Mouse (Mus musculus) adrenal gland, postnatal 10 days (tissue): ENCODE results near the gene Dcpp3. TPM values are rescaled to one million over a fixed set of nuclear protein-coding genes. Genes with fewer than 3 reads are reported as not detected.
"Not testable (repeated sequence)": the region's sequence is repeated elsewhere in the genome, so short reads cannot be mapped to it uniquely, and the experiment has no call there.

Source experiments
- DNase-seq: peaks from one replicate; pipeline ENCODE4 v3.0.0; 2021; ENCODE audit warnings: mixed read lengths
- long read RNA-seq, 2 experiments: library from polyadenylated mRNA; stranded (forward); transcript quantifications; one replicate each; pipeline ENCODE4 v2.0.0; 2021
- total RNA-seq, 2 experiments: library from RNA; stranded (reverse); gene quantifications; 2 replicates each; pipeline ENCODE4 v1.2.3; 2021

Dcpp3 gene
- not detected for total RNA-seq
- long read RNA-seq, experiment 1, result 0 reads
- long read RNA-seq, experiment 2, result 0 reads

DNA sequence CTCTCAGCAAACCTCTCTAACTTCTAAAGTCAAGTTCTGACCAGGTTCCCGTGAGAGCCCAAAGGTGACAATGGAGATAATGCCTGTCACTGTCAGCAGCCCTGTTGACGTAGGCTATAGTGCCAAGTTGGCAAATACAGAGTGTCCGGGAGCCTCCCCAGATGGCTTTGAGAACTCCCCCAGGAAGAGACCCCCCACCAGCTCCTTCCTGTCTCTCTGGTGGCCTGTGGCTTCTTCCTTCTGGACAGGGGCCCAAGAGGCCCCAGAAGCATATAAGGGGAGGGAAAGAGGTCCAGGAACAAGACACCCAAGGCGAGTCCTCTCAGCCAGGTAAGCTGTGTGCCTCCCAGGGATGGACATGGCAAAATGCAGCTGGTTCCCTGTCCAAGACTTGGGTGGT lies at the start of gene Dcpp3:
Dcpp3 (plus strand) TSS at position 301 of the 400 bp plus-strand sequence.
- DNase-seq, result not testable (repeated sequence)

DNA sequence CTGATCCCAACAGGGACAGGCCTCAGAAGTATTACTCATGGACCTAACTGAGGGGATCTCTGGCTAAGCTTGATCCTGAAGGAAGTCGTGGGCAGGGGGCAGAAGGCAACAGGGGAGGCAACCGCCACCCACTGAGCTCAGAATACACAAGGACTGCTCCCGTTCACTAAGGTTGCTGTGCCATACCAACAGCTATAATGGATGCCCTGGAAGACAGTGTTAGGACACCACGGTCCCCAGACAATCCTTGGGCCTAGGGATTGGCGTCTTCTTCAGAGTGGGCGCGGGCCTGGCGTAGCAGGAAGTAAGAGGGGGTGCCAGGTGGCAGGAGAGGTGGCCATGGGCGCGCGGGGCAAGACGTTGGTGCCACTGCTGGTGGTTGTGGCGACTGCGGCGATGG lies 49.5 kb upstream of the Dcpp3 start, which contains the start of gene Prss21:
Prss21 (plus strand) TSS at position 301 of the 400 bp plus-strand sequence.
- no peak for DNase-seq

DNA sequence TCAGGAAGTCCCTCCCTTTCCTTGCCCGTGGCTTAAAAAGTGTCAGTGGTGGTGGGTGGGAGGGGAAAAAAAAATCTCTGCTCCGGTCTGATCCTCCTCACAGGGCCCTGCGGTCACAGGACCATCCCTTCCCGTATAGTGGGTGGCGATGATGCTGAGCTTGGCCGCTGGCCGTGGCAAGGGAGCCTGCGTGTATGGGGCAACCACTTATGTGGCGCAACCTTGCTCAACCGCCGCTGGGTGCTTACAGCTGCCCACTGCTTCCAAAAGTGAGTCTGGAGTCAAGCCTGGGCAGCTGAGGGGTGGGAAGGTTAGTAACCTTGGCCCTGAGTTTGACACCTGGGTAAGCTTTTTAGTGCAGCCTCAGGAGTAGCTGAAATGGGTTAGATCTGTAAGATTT lies 48.7 kb upstream of the Dcpp3 start:
- peak; percentile 57 for DNase-seq

DNA sequence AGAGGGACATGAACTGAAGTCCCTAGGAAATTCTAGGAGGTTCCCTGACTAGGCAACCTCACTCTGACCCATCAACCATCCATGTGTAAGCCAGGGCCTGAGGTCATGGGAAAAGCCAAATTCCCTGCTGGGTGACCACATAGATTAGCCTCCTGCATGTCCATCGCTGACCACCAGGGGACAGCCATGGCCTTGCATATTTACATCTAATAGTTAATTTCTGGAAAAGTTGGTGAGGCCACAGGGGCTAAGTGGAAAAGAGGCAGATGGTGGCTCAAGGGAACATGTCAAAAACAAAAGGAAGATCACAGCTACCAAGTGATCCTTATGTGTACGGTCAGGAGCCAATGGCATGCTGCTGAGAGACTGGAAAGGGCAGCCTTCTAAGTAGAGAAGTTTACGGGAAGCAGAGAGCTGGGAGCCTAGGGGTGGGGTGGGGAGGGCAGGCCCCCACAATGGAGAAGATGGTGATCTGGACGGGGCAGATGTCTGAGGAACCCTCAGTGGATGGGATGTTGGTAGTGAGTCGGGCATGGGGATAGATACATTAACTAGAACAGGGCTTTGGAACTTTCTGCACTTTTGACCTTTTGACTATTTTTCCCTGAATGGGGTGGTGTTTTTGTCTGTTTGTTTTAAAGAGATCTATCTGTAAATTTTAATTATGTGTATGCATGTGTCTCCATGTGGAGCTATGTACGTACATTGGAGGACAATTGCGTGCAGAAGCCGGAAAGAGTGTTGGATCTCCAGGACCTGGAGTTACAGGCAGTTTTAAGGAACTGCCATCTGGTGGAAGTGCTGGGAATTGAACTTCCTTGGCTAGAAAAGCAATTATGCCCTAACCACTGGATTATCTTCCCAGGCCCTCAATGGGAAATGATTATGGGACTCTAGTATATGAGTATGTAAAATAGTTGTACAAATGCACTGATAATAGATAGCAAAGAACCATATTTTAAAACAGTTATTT lies 43.1 kb upstream of the Dcpp3 start:
- peak; percentile 67 for DNase-seq

DNA sequence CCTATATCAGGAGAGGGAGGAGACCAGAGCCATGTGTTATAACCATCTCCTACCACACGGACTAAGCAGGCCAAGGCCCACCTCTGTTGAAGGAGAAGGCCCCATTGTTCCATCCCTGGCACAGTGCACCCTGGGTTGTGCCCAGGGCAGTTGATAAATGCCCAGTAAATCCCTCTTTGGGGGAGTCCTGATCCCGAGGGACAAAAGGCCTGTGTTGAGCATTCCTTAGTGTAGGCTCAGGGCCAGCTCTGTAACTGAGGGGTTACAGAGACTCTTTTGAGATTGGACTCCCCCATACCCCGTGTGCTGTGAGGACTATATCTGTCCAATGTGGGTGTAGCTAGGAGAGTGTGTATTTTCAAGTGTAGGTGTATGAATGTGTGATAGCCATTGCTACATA lies 40.5 kb upstream of the Dcpp3 start:
- no peak for DNase-seq

DNA sequence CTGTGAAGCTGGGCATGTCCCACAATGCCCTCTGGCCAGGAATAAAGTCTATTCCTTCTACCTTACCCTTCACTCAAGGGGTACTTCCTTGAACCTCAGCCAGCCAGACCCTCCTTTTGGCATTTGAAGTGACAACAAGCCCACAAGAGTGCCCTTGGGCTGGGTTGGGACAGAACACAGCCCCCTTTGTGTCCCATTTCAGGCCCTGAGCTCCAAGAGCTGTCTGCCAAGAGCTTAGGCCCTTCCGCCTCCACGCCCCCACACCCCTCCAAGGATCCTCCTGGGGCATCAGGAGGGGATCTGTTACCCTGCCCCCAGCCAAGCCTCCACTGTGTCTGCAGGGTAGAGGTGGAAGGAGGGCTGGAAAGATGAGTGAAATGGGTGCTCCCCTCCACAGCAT lies 40.1 kb upstream of the Dcpp3 start:
- DNase-seq, result no peak

DNA sequence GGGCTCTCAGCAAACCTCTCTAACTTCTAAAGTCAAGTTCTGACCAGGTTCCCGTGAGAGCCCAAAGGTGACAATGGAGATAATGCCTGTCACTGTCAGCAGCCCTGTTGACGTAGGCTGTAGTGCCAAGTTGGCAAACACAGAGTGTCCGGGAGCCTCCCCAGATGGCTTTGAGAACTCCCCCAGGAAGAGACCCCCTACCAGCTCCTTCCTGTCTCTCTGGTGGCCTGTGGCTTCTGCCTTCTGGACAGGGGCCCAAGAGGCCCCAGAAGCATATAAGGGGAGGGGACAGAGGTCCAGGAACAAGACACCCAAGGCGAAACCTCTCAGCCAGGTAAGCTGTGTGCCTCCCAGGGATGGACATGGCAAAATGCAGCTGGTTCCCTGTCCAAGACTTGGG lies 36.7 kb upstream of the Dcpp3 start, which contains the start of the genes Dcpp1 and Dcpp2:
Dcpp1 (plus strand) TSS at position 301 of the 400 bp plus-strand sequence.
Dcpp2 (plus strand) TSS at position 305 of the 400 bp plus-strand sequence.
- DNase-seq, result not testable (repeated sequence)

DNA sequence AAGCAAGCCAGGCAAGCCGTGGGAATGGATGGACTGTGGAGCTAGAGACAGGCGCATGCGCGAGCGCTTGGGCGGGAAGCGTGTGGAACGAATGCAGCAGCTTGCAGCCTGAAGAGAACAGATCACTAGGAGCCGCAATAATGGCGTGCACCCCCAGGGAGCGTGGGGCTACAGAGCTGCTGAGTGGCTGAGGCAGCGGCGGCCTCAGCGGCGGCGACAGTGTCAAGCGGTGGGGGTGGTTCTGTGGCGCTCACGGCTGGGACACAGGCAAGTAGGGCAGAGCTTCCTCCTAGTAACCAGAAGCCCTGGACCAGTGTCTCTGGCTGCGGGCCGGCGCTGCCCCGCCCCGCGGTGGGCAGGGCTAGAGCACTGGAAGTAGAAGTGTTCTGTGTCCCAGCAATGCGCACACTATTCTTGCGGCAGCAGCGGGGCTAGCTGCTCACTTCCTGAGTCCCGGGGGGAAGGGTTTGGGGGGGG lies 7.3 kb downstream of the Dcpp3 start:
- DNase-seq, result peak; percentile 94

DNA sequence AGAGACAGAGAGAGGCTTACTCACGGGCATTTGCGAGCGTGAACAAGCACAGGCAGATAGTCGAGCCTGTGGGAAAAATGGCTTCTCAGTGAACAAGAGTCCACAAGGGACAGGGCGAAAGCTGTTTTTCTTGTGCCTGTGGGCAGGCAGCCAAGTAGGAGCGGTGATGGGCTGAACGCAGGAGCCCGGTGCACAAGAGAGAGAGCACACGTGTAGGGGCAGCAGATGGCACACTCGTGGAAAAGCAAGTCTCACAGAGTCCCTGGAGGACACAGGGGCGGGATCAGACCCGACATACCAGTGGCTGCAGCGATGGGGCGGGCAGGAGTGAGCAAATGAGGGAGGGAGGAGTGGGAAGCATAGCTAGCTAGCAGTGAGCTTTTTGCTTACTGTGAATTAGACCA lies 7.8 kb downstream of the Dcpp3 start:
- peak; percentile 70 for DNase-seq

DNA sequence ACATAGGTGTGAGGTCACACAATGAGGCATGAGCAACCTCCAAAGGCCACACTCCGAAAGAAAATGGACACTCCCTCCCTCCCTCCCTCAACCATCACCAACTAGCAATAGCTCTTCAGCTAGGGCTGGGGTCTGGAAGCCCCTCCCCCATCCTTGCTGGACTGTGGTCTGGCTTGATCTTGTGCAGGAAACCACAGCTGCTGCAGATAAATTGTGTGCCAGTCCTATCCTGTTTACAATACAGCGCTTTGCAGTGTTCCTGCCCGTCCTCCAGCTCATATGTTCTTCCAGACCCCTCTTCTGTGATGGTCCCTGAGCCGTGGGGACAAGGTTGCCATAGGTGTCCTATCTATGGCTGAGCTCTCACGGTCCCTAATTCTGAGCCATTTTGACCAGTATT lies 13.9 kb downstream of the Dcpp3 start:
- no peak for DNase-seq

DNA sequence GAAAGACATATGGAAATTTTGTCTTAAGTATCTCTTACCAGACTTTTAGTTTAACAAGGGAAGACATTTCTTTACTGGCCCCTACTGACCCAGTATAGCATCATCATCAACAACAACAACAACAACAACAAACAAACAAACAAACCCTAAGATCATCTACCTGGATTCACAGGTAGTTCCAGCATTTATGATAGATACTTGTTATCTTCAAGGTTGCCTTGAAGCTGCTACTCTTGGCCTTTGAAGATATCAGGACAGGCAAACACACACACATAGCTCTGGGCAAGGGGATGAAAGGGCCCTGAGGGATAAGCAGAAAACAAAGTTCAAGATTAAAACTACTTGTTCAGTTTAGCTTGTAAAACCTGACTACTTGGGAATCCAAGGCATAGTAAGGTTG lies 24.1 kb downstream of the Dcpp3 start, which contains the start of gene Sbp:
Sbp (plus strand) TSS at position 301 of the 400 bp plus-strand sequence.
- no peak for DNase-seq

DNA sequence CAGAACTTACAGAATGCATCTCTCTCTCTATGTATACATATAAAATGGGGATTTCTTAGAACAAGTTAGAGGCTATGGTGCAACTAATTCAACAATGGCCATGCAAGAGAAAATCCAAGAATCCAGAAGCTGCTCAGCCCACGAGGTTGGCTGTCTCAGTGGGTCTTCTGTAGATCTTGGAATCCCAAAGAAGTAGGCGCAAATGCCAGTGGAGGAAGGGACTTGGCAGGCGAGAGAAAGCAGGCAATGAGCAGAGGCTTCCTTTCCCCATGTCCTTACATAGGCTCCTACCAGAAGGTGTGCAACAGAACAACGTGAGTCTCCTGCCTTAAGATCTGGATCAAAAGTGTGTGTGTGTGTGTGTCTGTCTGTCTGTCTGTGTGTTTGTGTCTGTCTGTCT lies 30.2 kb downstream of the Dcpp3 start:
- not testable (repeated sequence) for DNase-seq

DNA sequence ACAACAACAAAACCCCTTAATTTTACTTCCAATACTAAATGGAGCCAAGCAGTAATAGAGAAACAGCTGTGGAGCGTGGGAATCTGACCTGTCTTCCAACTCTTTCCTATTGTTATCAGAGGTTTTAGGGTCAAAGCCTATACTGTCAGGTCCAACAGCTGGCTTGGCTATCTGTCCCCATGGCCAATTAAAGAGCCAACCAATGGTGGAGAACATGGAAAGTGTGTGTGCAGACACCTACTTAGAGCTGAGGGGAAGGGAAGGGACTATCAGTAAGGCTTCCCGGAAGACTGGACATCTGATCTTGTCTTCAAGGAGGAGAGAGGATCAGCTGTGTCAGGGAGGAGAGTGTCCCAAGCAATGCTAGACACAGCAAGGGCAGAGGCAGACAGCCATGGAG lies 31.8 kb downstream of the Dcpp3 start:
- no peak for DNase-seq

DNA sequence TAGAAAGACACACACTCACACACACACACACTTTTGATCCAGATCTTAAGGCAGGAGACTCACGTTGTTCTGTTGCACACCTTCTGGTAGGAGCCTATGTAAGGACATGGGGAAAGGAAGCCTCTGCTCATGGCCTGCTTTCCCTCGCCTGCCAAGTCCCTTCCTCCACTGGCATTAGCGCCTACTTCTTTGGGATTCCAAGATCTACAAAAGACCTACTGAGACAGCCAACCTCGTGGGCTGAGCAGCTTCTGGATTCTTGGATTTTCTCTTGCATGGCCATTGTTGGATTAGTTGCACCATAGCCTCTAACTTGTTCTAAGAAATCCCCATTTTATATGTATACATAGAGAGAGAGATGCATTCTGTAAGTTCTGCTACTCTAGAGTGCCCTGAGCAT lies 33.6 kb downstream of the Dcpp3 start:
- not testable (repeated sequence) for DNase-seq

DNA sequence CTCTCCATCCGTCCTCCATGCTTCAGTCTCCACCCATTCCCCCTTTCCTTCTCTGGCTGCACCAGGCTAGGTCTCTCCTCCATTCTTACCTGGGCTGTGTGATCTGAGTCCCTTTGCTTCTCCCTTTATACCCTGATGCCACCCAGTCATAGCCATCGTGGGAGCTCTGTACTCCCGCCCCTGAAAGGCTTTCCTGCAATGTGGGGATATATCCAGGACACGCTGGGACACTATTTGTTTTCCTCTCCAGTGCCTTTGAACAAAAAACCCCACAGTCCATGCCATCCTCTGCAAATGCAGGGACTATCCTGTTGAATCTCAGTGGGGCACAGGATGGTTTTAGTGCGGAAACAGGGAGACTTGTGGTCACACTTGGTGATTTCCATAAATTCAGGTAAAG lies 37.9 kb downstream of the Dcpp3 start, which contains the start of gene Sbpl:
Sbpl (minus strand) TSS at position 101 of the 400 bp plus-strand sequence.
- no peak for DNase-seq

DNA sequence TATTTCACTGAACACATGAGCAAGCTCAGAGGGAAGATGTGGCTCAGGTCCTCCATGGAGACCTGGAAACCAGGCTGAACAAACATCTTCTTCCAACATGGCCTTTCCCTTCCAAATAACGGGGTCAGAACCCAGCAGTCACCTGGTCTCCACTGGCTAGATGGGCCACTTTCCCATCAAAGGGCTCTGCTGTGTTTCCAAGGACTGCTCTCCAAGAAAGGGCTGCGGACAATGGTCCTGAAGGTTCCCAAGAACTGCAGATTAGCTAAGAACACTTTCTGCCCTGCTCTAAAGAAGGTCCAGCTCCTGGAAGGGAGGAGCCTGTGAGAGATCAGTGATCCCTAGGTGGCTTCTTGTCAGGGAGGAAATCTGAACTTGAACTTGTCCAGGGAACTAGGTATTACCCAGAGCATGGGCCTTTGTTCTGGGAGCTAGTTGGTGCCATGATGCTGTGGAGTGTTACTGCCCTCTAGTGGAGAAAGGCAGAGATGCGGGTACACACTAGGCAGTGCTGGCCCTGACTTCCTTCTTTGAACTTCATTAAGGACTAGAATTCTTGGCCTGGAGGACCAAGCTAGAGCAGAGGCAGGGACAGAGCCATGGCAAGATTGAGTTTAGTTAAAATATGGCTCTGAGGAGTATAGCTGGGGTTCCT lies 43.0 kb downstream of the Dcpp3 start:
- peak; percentile 84 for DNase-seq

DNA sequence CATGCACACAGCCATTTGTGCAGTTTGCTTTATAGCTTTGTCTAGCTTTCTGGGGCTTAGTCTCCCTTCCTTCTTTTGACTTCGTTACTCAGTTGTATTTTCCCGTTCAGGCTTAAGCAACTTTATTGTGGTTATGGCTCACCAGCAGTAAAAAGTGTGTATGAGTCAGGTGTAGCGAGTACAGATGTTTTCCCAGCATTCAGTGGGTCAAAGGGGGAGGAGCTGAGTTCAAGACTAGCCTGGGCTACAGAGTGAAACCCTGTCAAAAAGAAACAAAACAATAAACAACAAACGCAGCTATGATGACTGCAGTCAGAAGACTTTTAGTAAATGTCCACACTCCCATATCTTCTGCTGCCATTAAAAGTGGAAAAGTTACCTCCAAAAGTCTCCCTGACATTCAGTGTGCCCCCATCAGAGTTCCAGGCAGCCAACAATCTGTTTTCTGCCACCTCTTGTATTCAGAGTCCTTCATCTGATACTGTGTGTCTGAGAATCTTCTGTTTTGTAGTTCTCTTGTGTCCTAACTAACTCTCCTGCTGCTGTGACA lies 44.4 kb downstream of the Dcpp3 start:
- no peak for DNase-seq

DNA sequence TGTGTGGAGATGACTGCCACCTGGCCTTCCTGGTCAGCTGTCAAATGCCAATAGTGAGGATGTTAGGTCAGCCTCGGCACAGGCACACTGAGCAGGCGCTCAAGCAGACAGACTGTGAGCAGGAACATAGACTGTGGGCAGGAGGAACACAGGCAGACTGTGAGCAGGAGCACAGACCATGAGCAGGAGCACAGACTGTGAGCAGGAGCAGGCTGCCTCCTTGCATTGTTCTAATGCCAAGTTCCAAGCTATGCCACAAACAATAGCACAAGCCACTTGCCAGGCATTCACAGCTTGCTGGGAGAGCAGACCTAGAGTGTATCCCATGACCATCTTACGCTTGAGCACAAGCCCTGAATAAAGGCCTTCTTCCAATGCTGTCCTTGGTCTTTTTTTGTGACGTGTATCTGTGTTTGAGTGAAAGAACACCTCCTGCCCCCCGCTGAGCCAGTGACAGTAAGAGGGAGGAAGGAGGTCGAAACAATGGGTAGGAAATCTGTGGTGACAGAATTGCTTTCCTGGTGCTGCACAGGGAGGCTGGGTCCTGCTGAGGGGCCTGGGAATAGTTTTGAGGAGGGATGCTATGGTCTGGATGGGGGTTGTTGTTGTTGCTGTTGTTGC lies 48.7 kb downstream of the Dcpp3 start:
- no peak for DNase-seq

DNA sequence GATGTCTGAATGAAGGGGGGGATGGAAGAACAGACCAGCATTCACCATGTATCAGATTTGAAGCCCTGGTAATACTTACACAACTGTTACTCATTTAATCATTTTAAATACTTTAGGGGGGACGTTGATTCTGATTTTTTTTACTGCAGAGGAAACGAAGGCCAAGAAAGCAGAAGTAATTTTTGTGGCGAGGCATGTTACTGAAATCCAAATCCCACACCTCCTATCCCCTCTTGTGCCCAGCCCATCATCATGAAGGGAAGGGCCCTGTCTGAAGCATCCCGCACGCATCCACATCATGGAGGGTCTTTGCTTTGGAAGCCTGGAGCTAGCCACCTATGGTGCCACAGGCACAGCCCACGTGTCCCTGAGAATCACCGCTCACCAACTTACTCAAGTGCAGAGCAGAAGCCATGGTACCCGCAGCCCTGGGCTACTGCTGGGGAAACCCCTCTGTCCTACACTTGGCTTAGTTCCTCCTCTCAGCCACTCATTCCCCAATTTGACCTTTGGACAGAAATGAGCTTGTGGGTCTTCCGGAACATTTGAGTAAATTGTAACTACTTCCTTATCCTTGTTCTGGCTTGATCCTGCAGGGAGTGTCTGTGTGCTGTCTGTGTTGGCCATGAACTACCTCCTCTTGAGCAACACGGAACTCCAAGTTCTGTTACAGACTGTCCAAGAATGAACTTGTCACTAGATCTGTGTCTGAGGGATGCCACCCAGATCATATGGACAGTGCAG lies 49.6 kb downstream of the Dcpp3 start:
- no peak for DNase-seq

DNA sequence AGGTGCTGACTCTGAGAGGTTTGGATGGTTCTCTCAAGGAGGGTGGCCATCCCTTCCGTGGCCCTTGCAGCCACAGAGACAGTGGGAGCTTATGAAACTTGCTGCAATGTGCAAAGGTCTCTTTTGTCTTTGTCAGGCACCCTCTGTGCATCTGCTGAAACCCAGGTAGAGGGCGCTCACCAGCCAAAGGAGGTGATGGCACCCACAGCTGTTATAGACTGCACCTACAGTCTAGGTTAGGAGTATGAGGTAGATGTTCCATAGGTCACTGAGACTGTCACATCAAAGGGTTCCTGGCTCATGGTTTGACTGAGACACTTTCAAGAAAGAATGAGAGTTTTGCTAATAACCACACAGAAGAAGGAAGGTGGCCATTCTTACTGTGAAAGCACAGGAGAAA lies 51.5 kb downstream of the Dcpp3 start:
- no peak for DNase-seq
